ENCODE assay signal across 16 mouse cellular contexts in genomic region chr9:43408493-43408892, GRCm38 (mm10).
"Had no signal": no experiment of that assay in that cellular context is flagged by ENCODE, and none has a peak within 500 bp of the region (broad histone marks: within the 10 kb centered on the region; RNA-seq: fewer than 3 reads in every experiment).

No protein-coding gene starts in this region.

- H3K27me3 ChIP-seq: liver, embryonic 13.5 days; megakaryocyte, embryonic 14.5 days; midbrain, embryonic 13.5 days; neural tube, embryonic 13.5 days had no signal

- H3K4me2 ChIP-seq: liver, embryonic 13.5 days; midbrain, embryonic 13.5 days; neural tube, embryonic 13.5 days had no signal

- H3K36me3 ChIP-seq: liver, embryonic 13.5 days; midbrain, embryonic 10.5 days; midbrain, embryonic 13.5 days; neural tube, embryonic 13.5 days had no signal

- ATAC-seq: midbrain, embryonic 13.5 days; midbrain, embryonic 16.5 days had no signal

- H3K4me3 ChIP-seq: liver, embryonic 13.5 days; megakaryocyte, embryonic 14.5 days; midbrain, embryonic 10.5 days; midbrain, embryonic 13.5 days; myocyte; neural tube, embryonic 13.5 days had no signal

- H3K9ac ChIP-seq: liver, embryonic 13.5 days; midbrain, embryonic 13.5 days; neural tube, embryonic 13.5 days had no signal

- H3K4me1 ChIP-seq: liver, embryonic 13.5 days; megakaryocyte, embryonic 14.5 days; midbrain, embryonic 10.5 days; midbrain, embryonic 13.5 days; neural tube, embryonic 13.5 days had no signal

- DNase-seq: kidney, postnatal 36 days; liver, embryonic 13.5 days; lung, adult 2 months; lung, postnatal 10 days; lung, postnatal 36 days; thymus, adult 2 months; thymus, postnatal 14 days; thymus, postnatal 4 days had no signal

- H3K27ac ChIP-seq: kidney, postnatal 0 days; liver, embryonic 13.5 days; midbrain, embryonic 10.5 days; midbrain, embryonic 13.5 days; neural tube, embryonic 13.5 days; stomach, postnatal 0 days had no signal

- H3K9me3 ChIP-seq: liver, embryonic 13.5 days; midbrain, embryonic 10.5 days; midbrain, embryonic 13.5 days; neural tube, embryonic 13.5 days had no signal
